Mouse (Mus musculus) ovary, adult 10 weeks (tissue): ENCODE results near the gene Phf20. TPM values are rescaled to one million over a fixed set of nuclear protein-coding genes. Genes with fewer than 3 reads are reported as not detected.

Source experiments
- polyA plus RNA-seq: library from polyadenylated mRNA; stranded (reverse); fragments of 350-450 nt; fragmentation: Illumina TruSeq; extraction: RNeasy Lipid Tissue Mini Kit (QIAGEN cat#74804); gene quantifications from one replicate; pipeline ENCODE4 v1.2.3, GENCODE M21; 2014

The Phf20 gene
- 65.0 TPM for polyA plus RNA-seq

GRCm38 (mm10) chr2:156196302-156197128, at the start of gene Phf20:
Phf20 (plus strand) TSS chr2:156196466.

GRCm38 (mm10) chr2:156180094-156180821, 16.0 kb upstream of the Phf20 start, which contains the start of gene Rbm39:
Rbm39 (minus strand) TSS chr2:156180238.

GRCm38 (mm10) chr2:156312297-156312897, 116.1 kb downstream of the Phf20 start, which contains the start of the genes Cnbd2 and Scand1:
Cnbd2 (plus strand) TSS chr2:156312299.
Scand1 (minus strand) TSS chr2:156312704.

Other genes starting within 250 kb of the Phf20 start
- 2.1 TPM for gene Cep250, start 240.0 kb upstream of the Phf20 start, polyA plus RNA-seq
- gene 6430550D23Rik, start 188.5 kb upstream of the Phf20 start, polyA plus RNA-seq, result 0.48 TPM
- gene Ergic3, start 188.4 kb upstream of the Phf20 start, polyA plus RNA-seq, result 18.9 TPM
- not detected for gene Fer1l4, start 143.5 kb upstream of the Phf20 start, polyA plus RNA-seq
- 0.14 TPM for gene Spag4, start 131.3 kb upstream of the Phf20 start, polyA plus RNA-seq
- gene Cpne1, start 84.5 kb upstream of the Phf20 start, polyA plus RNA-seq, result 40.4 TPM
- gene Rbm12, start 84.5 kb upstream of the Phf20 start, polyA plus RNA-seq, result 40.5 TPM
- 27.3 TPM for gene Gm28036, start 69.4 kb upstream of the Phf20 start, polyA plus RNA-seq
- gene Romo1, start 52.4 kb upstream of the Phf20 start, polyA plus RNA-seq, result 2.8 TPM
- gene Nfs1, start 52.3 kb upstream of the Phf20 start, polyA plus RNA-seq, result 56.0 TPM
- 664 TPM for gene Rbm39, start 16.2 kb upstream of the Phf20 start, polyA plus RNA-seq
- gene Cnbd2, start 115.8 kb downstream of the Phf20 start, polyA plus RNA-seq, result 0.48 TPM
- not detected for gene Scand1, start 116.2 kb downstream of the Phf20 start, polyA plus RNA-seq
- gene Epb41l1, start 224.4 kb downstream of the Phf20 start, polyA plus RNA-seq, result 7.3 TPM